Mouse (Mus musculus) brain, embryonic 14.5 days (tissue): Measurements from ENCODE around the gene H2afx.

Source experiments
- CTCF ChIP-seq: fragments of 200-500 bp; IDR thresholded peaks from 2 replicates; pipeline ENCODE4 v1.5.1; 2012; ENCODE audit warnings: inconsistent platforms, mild to moderate bottlenecking, moderate library complexity, borderline replicate concordance; ENCODE audit not compliant: insufficient read depth, insufficient read length; ENCODE audit errors: extremely low read depth
- POLR2A ChIP-seq: fragments of 200-500 bp; IDR thresholded peaks from 2 replicates; pipeline ENCODE4 v1.6.1; 2012; ENCODE audit warnings: mild to moderate bottlenecking, inconsistent platforms, borderline replicate concordance; ENCODE audit not compliant: poor library complexity, insufficient read depth, insufficient read length, severe bottlenecking; ENCODE audit errors: extremely low read depth

- TF ChIP-seq POLR2A (peak; percentile 62), CTCF (peak; percentile 23; the same call in 1 of the 2 replicates)
These were observed 44.8 kb downstream of the H2afx start, which contains the start of gene Hyou1 for GRCm38 (mm10) chr9:44379054-44379834.
